Mouse (Mus musculus) stomach, postnatal 0 days (tissue): Measurements from ENCODE around the gene Agbl4. TPM values are rescaled to one million over a fixed set of nuclear protein-coding genes. Genes with fewer than 3 reads are reported as not detected.

Experiments used
- ATAC-seq: fragments of 200-750 bp; cut with Nextera tagmentation; 2 replicates; pipeline ENCODE4 v1.8.0; 2017; ENCODE audit not compliant: low FRiP score, low TSS enrichment
- DNase-seq: peaks from one replicate; pipeline ENCODE4 v3.0.0-alpha.2; 2016; ENCODE audit warnings: low spot score
- H3K27ac ChIP-seq: fragments of 300-500 bp; sonication (generic); replicated peaks from 2 replicates; pipeline ENCODE4 v1.5.1; 2014; ENCODE audit warnings: mild to moderate bottlenecking, control low read depth
- H3K27me3 ChIP-seq: fragments of 300-500 bp; sonication (generic); 2 replicates; pipeline ENCODE4 v1.6.1; 2014; ENCODE audit warnings: low read length; ENCODE audit not compliant: control insufficient read depth, insufficient read depth
- H3K36me3 ChIP-seq: fragments of 300-500 bp; sonication (generic); 2 replicates; pipeline ENCODE4 v1.6.1; 2014; ENCODE audit warnings: low read length, mixed read lengths; ENCODE audit not compliant: control insufficient read depth, insufficient read depth
- H3K4me1 ChIP-seq: fragments of 300-500 bp; sonication (generic); replicated peaks from 2 replicates; pipeline ENCODE4 v1.6.1; 2014; ENCODE audit warnings: antibody characterized with exemption; ENCODE audit not compliant: control insufficient read depth, insufficient read depth
- H3K4me2 ChIP-seq: fragments of 300-500 bp; sonication (generic); replicated peaks from 2 replicates; pipeline ENCODE4 v1.6.1; 2014; ENCODE audit warnings: low read depth, mild to moderate bottlenecking, control low read depth, moderate library complexity
- H3K4me3 ChIP-seq: fragments of 300-500 bp; sonication (generic); 2 replicates; pipeline ENCODE4 v1.5.1; 2014; ENCODE audit warnings: low read depth, low read length, control low read depth
- H3K9ac ChIP-seq: fragments of 300-500 bp; sonication (generic); 2 replicates; pipeline ENCODE4 v1.6.1; 2014; ENCODE audit warnings: mild to moderate bottlenecking, low read length, control low read depth, mixed read lengths
- H3K9me3 ChIP-seq: fragments of 300-500 bp; sonication (generic); 2 replicates; pipeline ENCODE4 v1.6.1; 2016; ENCODE audit warnings: low read length; ENCODE audit not compliant: control insufficient read depth
- CTCF ChIP-seq: IDR thresholded peaks from 2 replicates; pipeline ENCODE4 v1.5.1; 2016; ENCODE audit warnings: antibody characterized with exemption, low read depth, mild to moderate bottlenecking, moderate library complexity
- EP300 ChIP-seq: optimal IDR thresholded peaks from 2 replicates; pipeline ENCODE3; 2016; ENCODE audit warnings: antibody characterized with exemption
- WGBS: fragments of 180-500 bp; shearing (Covaris S2); extraction: QIAGEN DNeasy Blood & Tissue Kit; methylation state at CpG from one replicate; pipeline ENCODE4 v1.1.7; 2014; 5-methylcytosine and 5-hydroxymethylcytosine counted together
- polyA plus RNA-seq: library from polyadenylated mRNA; unstranded; fragments of >200 nt; fragmentation: Nextera tagmentation; extraction: Ambion mirVana; gene quantifications from 2 replicates; pipeline ENCODE4 v1.2.1, GENCODE M21; 2015

Gene Agbl4
- polyA plus RNA-seq, 1 experiment from 2014 or later: 0.10 TPM

GRCm38 (mm10) chr4:111486187-111486586, 1088.7 kb downstream of the Agbl4 start:
- ATAC-seq (no peak), DNase-seq (no peak)
- 63% methylated on average over 5 of the region's 5 CpGs for WGBS
- H3K27ac ChIP-seq: no peak overlapping the region
- TF ChIP-seq CTCF: no peak
- TF ChIP-seq EP300: no peak
- no peaks in the 10 kb centered on the region for H3K36me3 ChIP-seq
- no peaks in the 10 kb centered on the region for H3K9me3 ChIP-seq
- no peak overlapping the region for H3K4me2 ChIP-seq
- H3K4me1 ChIP-seq: no peaks in the 10 kb centered on the region
- no peak overlapping the region for H3K9ac ChIP-seq
- no peak overlapping the region for H3K4me3 ChIP-seq
- no peaks in the 10 kb centered on the region for H3K27me3 ChIP-seq

DNA sequence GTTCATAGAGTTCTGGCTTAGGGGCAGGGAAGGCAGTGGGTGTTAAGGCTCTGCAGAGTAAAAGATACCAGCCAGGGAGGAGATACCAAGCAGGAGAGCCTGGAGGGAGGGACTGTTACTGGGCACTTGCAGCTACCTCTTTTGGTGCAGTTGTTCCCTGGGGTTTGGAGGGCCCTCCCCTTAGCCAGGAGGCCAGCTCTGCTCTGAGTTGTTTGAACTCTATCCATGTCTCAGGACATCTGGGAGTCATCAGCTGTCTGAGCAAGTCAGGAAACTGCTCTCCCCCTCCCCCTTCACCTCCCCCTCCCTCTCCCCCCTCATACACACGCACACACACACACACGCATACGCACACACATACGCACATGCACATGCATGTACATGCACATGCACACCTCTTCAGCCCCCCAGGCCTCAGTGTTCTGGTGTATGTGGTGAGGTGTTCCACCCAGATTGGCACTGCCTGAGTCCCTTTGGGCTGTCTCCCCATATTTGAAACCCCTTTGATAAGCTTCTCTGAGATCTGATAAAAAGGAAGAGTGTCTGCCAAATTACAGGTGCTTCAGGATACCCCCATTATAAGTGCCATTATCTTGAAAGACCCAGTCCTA, 1089.9 kb downstream of the Agbl4 start:
- Histone ChIP-seq H3K9me3 (no peaks in the 10 kb centered on the region), H3K4me2 (no peak overlapping the region), H3K9ac (no peak overlapping the region), H3K27me3 (no peaks in the 10 kb centered on the region), H3K36me3 (no peaks in the 10 kb centered on the region), H3K4me3 (no peak overlapping the region), H3K4me1 (no peaks in the 10 kb centered on the region), H3K27ac (no peak overlapping the region)
- TF ChIP-seq EP300: no peak
- no peak for TF ChIP-seq CTCF
- DNase-seq (no peak), ATAC-seq (no peak)
- 85% methylated on average over 4 of the region's 4 CpGs for WGBS

GRCm38 (mm10) chr4:111493750-111494404, 1096.4 kb downstream of the Agbl4 start:
- Histone ChIP-seq H3K4me2 (no peak overlapping the region), H3K27me3 (no peaks in the 10 kb centered on the region), H3K36me3 (no peaks in the 10 kb centered on the region), H3K9ac (no peak overlapping the region), H3K9me3 (no peaks in the 10 kb centered on the region), H3K27ac (no peak overlapping the region), H3K4me1 (no peaks in the 10 kb centered on the region), H3K4me3 (no peak overlapping the region)
- TF ChIP-seq EP300: no peak
- TF ChIP-seq CTCF: peak; percentile 67
- WGBS: 51% methylated on average over 5 of the region's 5 CpGs
- ATAC-seq (no peak), DNase-seq (peak; percentile 32)

DNA sequence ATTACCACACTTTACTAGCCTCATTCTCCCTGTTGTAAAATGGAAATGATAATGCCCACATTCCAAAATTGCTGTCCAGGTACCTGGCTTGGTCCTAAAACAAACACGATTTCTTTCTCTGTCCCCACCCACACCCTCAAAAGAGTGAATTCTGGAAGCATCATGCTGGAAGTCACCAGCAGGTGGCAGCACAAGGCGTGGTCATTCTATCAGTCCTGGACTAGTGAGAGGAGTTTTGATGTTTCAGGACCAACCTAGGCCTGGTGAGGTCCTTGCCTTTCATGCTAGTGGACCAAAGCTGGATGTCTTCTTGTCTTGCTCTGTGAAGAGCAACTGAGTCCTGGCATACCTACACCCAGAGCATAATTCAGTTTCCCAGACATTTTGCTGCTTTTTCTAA, 1098.5 kb downstream of the Agbl4 start:
- no peak for TF ChIP-seq EP300
- TF ChIP-seq CTCF: peak; percentile 96
- 4% methylated on average over 2 of the region's 2 CpGs for WGBS
- H3K36me3 ChIP-seq: no peaks in the 10 kb centered on the region
- H3K27me3 ChIP-seq: no peaks in the 10 kb centered on the region
- no peaks in the 10 kb centered on the region for H3K4me1 ChIP-seq
- no peak overlapping the region for H3K27ac ChIP-seq
- DNase-seq: peak; percentile 70
- ATAC-seq: no peak
- no peak overlapping the region for H3K4me3 ChIP-seq
- no peak overlapping the region for H3K4me2 ChIP-seq
- H3K9ac ChIP-seq: no peak overlapping the region
- no peaks in the 10 kb centered on the region for H3K9me3 ChIP-seq

- no peak for DNase-seq
- H3K4me1 ChIP-seq: no peaks in the 10 kb centered on the region
- ATAC-seq: no peak
- H3K27me3 ChIP-seq: no peaks in the 10 kb centered on the region
- TF ChIP-seq EP300: no peak
- no peak for TF ChIP-seq CTCF
- H3K9ac ChIP-seq: no peak overlapping the region
- WGBS: 62% methylated on average over 3 of the region's 3 CpGs
- H3K9me3 ChIP-seq: no peaks in the 10 kb centered on the region
- H3K4me2 ChIP-seq: no peak overlapping the region
- H3K4me3 ChIP-seq: no peak overlapping the region
- H3K36me3 ChIP-seq: no peaks in the 10 kb centered on the region
- no peak overlapping the region for H3K27ac ChIP-seq
Measured at GRCm38 (mm10) chr4:111498751-111499150, 1101.3 kb downstream of the Agbl4 start.

- H3K4me3 ChIP-seq: no peak overlapping the region
- H3K9ac ChIP-seq: no peak overlapping the region
- WGBS: 87% methylated on average over 1 of the region's 1 CpGs
- H3K4me2 ChIP-seq: no peak overlapping the region
- no peaks in the 10 kb centered on the region for H3K4me1 ChIP-seq
- no peaks in the 10 kb centered on the region for H3K9me3 ChIP-seq
- H3K27ac ChIP-seq: no peak overlapping the region
- ATAC-seq (no peak), DNase-seq (no peak)
- TF ChIP-seq CTCF: no peak
- TF ChIP-seq EP300: no peak
- H3K27me3 ChIP-seq: no peaks in the 10 kb centered on the region
- no peaks in the 10 kb centered on the region for H3K36me3 ChIP-seq
Measured at GRCm38 (mm10) chr4:111501441-111501840, 1104.0 kb downstream of the Agbl4 start.
